Mouse (Mus musculus): ENCODE results near the gene Poln. TPM values are rescaled to one million over a fixed set of nuclear protein-coding genes. Genes with fewer than 3 reads are reported as not detected.

Gene Poln
- polyA plus RNA-seq, 1 experiment, result 0.61 TPM

DNA sequence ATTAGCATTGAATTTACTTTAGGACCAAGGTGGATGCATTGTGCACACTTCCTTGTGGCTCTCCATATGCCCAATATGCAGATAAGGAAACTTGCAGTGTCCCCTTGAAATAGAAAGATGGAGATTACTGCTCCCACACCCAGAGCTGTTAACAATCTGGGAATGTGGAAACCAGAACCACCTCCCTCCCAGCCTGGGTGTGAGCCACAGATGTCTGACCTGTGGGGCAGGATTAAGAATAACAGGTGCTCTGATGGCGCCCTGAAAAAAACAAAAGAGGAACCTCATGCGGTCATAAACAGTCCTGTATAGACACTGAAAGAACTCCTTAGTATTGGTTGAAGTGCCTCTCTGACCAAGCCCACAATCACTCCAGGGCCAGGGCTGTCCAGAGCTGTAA is 19.6 kb upstream of the Poln start:
- TF ChIP-seq CTCF (IDR thresholded peaks at IDR 0.05; ENCODE audit: borderline replicate concordance, insufficient read depth, low read length), result no peak
- peak; percentile 2; the same call in 1 of the 2 replicates for TF ChIP-seq POLR2A (IDR thresholded peaks at IDR 0.05; ENCODE audit: low read depth, low read length)
- H3K4me3 ChIP-seq (ENCODE audit: insufficient read depth, low read length), result peak overlapping the region; percentile 71; the same call in 1 of the 2 replicates
- no peak overlapping the region for H3K27ac ChIP-seq (ENCODE audit: insufficient read depth, low read length)
- H3K4me1 ChIP-seq (ENCODE audit: control insufficient read depth, insufficient read depth, low read length), result 0 out of 2 replicates have a peak, but pooled peaks cover 3% of the 10 kb centered on the region

GRCm38 (mm10) chr5:34187601-34188316 is 18.5 kb upstream of the Poln start, which contains the start of gene Mxd4:
Mxd4 (minus strand) TSS chr5:34187720.
- TF ChIP-seq POLR2A (IDR thresholded peaks at IDR 0.05; ENCODE audit: low read depth, low read length) (peak; percentile 99), CTCF (IDR thresholded peaks at IDR 0.05; ENCODE audit: borderline replicate concordance, insufficient read depth, low read length) (no peak)
- H3K4me3 ChIP-seq (ENCODE audit: insufficient read depth, low read length), result peak within 1 kb of the TSS; percentile 75
- 0 out of 2 replicates have a peak, but pooled peaks cover 3% of the 10 kb centered on the region for H3K4me1 ChIP-seq (ENCODE audit: control insufficient read depth, insufficient read depth, low read length)
- H3K27ac ChIP-seq (ENCODE audit: insufficient read depth, low read length), result peak within 1 kb of the TSS; percentile 81

- Histone ChIP-seq H3K27ac (ENCODE audit: insufficient read depth, low read length) (peak overlapping the region; percentile 43), H3K4me1 (ENCODE audit: control insufficient read depth, insufficient read depth, low read length) (0 out of 2 replicates have a peak, but pooled peaks cover 3% of the 10 kb centered on the region), H3K4me3 (ENCODE audit: insufficient read depth, low read length) (peak overlapping the region; percentile 75)
- no peak for TF ChIP-seq CTCF (IDR thresholded peaks at IDR 0.05; ENCODE audit: borderline replicate concordance, insufficient read depth, low read length)
- peak; percentile 3; the same call in 1 of the 2 replicates for TF ChIP-seq POLR2A (IDR thresholded peaks at IDR 0.05; ENCODE audit: low read depth, low read length)
Measured at GRCm38 (mm10) chr5:34186961-34187391, 17.7 kb upstream of the Poln start.

DNA sequence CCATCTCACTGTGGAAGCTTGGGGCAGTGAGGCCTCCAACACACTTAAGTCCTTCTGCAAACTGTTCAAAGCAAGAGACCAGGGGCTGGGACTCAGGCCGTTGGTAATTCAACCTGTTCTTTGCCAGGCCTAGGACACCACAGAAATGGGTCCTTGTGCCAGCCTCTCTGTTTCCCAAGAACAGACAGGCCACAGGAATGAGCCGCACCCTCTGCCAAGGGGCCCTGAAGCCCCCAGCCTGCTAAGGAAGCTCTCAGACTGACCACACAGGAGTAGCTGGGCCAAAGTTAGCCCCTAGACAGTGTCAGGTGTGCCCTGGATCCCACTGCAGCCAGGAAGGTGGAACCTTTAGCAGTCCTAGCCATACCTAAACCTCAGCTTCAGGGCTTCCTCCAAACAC is 17.1 kb upstream of the Poln start:
- TF ChIP-seq POLR2A (IDR thresholded peaks at IDR 0.05; ENCODE audit: low read depth, low read length), result no peak
- no peak for TF ChIP-seq CTCF (IDR thresholded peaks at IDR 0.05; ENCODE audit: borderline replicate concordance, insufficient read depth, low read length)
- peak overlapping the region; percentile 43 for H3K27ac ChIP-seq (ENCODE audit: insufficient read depth, low read length)
- peak overlapping the region; percentile 75 for H3K4me3 ChIP-seq (ENCODE audit: insufficient read depth, low read length)
- H3K4me1 ChIP-seq (ENCODE audit: control insufficient read depth, insufficient read depth, low read length), result 0 out of 2 replicates have a peak, but pooled peaks cover 3% of the 10 kb centered on the region

DNA sequence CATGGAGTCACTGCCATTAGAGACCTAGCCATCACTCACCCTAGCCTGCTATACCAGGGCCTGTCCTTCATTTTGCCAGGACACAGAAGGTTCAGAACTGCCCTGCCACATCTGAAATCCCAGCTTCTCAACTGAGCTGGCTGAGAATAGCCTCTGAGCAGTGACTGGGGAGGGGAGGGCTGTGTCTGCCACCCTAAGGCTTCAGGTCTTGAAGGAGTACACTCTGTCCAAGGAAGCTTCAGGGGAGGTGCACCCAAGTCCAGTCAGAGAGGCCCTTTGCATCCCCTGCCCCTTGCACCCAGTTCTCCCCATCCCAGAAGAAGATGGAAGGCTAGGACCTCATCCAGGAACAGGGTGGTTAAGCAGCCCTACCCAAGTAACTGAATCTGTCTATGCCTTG is 16.5 kb upstream of the Poln start:
- H3K4me3 ChIP-seq (ENCODE audit: insufficient read depth, low read length), result peak overlapping the region; percentile 75
- 0 out of 2 replicates have a peak, but pooled peaks cover 3% of the 10 kb centered on the region for H3K4me1 ChIP-seq (ENCODE audit: control insufficient read depth, insufficient read depth, low read length)
- TF ChIP-seq POLR2A (IDR thresholded peaks at IDR 0.05; ENCODE audit: low read depth, low read length) (no peak), CTCF (IDR thresholded peaks at IDR 0.05; ENCODE audit: borderline replicate concordance, insufficient read depth, low read length) (no peak)
- no peak overlapping the region for H3K27ac ChIP-seq (ENCODE audit: insufficient read depth, low read length)

- Histone ChIP-seq H3K4me1 (ENCODE audit: control insufficient read depth, insufficient read depth, low read length) (0 out of 2 replicates have a peak, but pooled peaks cover 3% of the 10 kb centered on the region), H3K4me3 (ENCODE audit: insufficient read depth, low read length) (no peak overlapping the region)
- no peak for TF ChIP-seq POLR2A (IDR thresholded peaks at IDR 0.05; ENCODE audit: low read depth, low read length)
Measured at GRCm38 (mm10) chr5:34185051-34185580, 15.9 kb upstream of the Poln start.

GRCm38 (mm10) chr5:34183976-34184375 is 14.7 kb upstream of the Poln start:
- no peak overlapping the region for H3K4me3 ChIP-seq (ENCODE audit: insufficient read depth, low read length)
- 0 out of 2 replicates have a peak, but pooled peaks cover 3% of the 10 kb centered on the region for H3K4me1 ChIP-seq (ENCODE audit: control insufficient read depth, insufficient read depth, low read length)
- no peak for TF ChIP-seq POLR2A (IDR thresholded peaks at IDR 0.05; ENCODE audit: low read depth, low read length)
- TF ChIP-seq CTCF (IDR thresholded peaks at IDR 0.05; ENCODE audit: borderline replicate concordance, insufficient read depth, low read length), result no peak
- H3K27ac ChIP-seq (ENCODE audit: insufficient read depth, low read length), result no peak overlapping the region

More at GRCm38 (mm10) chr5:34185051-34185580, 15.9 kb upstream of the Poln start:
- no peak overlapping the region for H3K27ac ChIP-seq (ENCODE audit: insufficient read depth, low read length)

DNA sequence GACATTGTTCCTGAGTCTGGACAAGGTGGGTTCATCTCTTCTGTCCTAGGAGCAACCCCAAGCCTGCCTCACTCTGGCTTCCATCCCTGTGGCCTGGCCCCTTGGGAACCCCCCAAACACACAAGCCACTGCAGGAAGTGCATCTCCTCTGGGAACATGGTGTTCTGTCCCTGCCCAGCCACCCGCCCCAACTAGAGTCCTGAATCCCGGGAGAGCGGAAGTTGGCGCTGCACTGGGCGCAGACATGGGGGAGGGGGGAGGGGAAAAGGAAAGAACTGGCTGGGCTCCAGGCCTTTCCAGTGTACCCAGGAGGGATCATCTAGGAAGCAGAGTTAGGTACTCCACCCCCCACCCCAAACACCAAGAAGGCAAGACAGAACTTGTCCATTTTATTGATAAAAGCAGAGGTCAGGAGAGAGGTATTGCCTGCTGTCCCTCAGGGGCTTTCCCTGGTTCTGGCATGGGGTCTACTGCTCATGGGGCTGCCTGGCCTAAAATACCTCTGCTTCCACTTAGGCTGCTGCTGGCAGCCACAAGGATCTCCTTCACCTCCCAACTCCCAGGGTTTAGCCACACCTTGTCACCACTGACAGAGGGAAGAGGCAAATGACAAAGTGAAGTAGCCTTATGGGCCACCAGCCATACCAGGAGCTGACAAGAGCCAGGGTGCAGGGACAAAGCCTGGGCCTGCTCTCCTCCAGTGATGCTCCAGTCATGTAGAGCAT is 14.1 kb upstream of the Poln start:
- TF ChIP-seq CTCF (IDR thresholded peaks at IDR 0.05; ENCODE audit: borderline replicate concordance, insufficient read depth, low read length) (no peak), POLR2A (IDR thresholded peaks at IDR 0.05; ENCODE audit: low read depth, low read length) (no peak)
- Histone ChIP-seq H3K27ac (ENCODE audit: insufficient read depth, low read length) (no peak overlapping the region), H3K4me3 (ENCODE audit: insufficient read depth, low read length) (no peak overlapping the region), H3K4me1 (ENCODE audit: control insufficient read depth, insufficient read depth, low read length) (0 out of 2 replicates have a peak, but pooled peaks cover under 1% of the 10 kb centered on the region)

GRCm38 (mm10) chr5:34182486-34182885 is 13.2 kb upstream of the Poln start:
- Histone ChIP-seq H3K4me3 (ENCODE audit: insufficient read depth, low read length) (no peak overlapping the region), H3K4me1 (ENCODE audit: control insufficient read depth, insufficient read depth, low read length) (no peaks in the 10 kb centered on the region), H3K27ac (ENCODE audit: insufficient read depth, low read length) (no peak overlapping the region)
- TF ChIP-seq POLR2A (IDR thresholded peaks at IDR 0.05; ENCODE audit: low read depth, low read length) (no peak), CTCF (IDR thresholded peaks at IDR 0.05; ENCODE audit: borderline replicate concordance, insufficient read depth, low read length) (no peak)
